Mouse (Mus musculus): ENCODE results near the gene Pwwp2b.

The Pwwp2b gene

DNA sequence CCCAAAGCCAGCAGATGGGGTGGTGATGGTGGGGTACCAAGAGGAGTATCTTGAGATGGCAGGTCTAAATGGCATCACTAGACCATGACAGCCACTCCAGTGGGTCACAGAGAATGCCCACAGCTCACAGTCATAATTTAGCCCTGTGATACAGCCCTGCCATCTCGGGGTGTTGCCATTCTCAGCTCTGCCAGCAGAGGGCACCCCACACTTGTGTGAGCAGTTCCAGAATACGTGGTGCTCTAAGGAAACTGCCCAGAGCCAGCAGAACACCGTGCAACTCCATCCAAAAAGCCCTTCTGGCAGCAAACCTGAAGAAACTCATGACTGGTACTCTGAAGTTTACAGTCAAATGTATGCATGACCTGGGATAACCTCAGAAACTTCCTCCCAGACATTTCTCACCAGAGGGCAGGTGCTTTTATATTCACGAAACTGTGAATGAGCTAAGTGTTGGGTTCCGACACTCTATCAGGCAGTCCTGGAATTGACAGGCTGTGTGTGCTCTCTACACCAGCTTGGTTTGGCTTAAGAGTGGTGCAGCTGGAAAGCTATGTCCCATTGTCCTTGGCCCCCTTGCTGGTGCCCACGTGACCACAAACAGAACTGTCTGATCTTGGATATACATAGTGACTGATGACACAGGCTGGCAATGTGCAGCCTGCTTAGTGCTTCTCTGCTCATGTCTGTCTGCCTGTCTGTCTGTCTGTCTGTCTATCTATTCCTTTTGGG lies 55.2 kb downstream of the Pwwp2b start:
- DNase-seq, result peak; percentile 82

DNA sequence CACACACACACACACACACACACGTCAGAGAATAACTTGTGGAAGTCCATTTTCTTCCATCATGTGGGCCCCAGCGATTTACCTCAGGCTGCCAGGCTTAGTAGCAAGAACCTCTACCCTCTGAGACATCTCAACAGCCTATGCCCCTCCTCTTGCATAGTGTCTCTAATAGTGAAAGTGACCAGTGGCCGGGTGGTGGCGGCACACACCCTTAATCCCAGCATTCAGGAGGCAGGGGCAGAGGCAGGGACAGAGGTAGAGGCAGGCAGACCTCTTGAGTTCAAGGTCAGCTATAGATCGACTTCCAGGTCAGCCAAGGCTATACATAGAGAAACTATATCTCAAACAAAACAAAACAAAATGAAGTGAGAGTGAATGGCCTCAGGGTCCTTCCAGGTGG lies 56.0 kb downstream of the Pwwp2b start:
- DNase-seq, result no peak

DNA sequence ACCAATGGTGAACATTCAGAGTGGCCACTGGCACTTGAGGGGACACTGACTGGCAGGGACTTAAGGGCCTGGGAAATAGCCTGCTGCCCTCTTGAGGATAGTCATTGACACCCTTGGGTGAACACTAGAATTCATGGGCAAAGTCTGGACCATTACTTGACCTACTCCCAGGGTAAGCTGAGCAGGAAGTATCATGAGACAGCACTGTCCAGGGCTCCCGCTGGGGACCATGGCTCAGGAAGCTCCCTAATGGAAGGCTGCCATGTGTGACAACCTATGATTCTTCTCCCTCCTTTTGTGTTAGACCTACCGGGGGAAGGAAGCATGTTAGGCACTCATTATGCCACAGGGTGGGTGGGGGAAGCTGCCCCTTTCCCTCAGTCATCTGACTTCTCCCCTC lies 58.8 kb downstream of the Pwwp2b start:
- no peak for DNase-seq

DNA sequence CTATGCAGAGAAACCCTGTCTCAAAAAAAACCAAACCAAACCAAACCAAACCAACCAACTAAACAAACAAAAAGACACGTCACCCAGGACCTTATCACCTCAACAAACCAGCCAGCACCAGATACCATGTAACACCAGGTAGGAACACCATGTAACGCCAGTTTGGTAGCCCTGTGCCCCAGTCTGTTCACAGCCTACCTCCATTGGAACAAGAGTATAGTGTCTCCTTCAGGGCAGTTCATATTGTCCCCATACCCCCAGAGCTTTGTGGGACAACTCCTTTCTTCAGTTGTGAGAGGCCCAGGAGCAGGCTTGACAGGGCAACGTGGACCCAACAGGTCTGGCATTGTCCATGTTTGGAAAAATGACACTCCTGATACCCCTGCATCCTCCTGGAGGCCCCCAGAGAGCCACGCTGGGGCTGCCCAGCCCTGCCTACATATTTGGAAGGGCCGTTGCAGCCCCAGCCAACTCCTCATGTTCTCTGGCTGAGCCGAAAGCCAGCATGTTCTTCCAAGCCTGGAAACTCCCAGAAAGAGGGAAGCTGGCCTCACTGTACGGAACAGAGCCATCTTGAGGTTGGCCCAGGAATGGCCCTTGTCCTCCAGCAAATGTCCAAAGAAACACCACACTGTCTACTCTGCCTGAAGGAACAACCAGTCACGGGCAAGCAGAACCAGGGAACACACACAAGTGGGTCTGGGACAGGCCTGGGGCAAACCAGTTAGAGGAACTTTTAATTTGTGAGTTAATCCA lies 60.0 kb downstream of the Pwwp2b start:
- DNase-seq, result no peak

DNA sequence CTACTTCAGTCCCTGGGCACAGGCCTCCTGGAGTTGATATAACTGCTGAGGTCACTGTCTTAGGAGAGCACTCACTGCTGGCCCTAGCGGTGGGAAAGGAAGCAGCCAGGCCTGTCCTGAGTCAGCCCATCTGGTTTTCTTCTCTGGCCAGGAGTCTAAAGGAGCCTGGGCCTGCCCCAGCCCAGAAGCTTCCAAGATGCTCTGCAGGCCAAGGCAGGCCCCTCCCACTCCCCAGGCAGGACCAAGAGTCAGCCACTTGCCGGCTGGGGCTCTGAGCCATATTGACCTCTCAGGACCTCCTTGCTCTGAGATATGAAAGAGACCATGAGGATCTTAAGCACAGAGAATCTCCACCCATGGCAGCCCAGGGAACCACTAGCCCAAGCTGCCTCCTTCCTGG lies 60.8 kb downstream of the Pwwp2b start:
- no peak for DNase-seq

DNA sequence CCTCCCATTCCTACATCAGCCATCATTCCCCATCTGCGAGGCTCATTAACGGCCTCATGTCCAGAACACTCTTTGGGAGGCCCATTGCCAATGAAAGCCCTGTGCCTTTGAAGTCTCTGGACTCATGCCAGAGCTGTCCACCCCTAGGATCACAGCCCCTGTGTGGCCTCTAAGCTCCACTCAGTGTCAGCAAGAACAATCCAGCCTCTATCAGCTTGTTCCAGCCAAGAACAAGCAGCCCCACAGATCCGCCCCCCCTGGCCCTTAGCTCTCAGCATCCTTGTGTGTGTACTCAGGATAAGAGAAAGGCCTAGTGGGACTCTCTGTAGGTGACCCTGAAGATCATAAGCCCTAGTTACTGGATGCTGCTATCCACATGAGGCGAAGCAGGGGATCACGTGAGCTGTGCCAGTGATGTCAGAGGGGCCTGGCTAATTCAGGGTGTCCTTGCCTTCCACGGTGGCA lies 62.2 kb downstream of the Pwwp2b start:
- DNase-seq, result no peak

DNA sequence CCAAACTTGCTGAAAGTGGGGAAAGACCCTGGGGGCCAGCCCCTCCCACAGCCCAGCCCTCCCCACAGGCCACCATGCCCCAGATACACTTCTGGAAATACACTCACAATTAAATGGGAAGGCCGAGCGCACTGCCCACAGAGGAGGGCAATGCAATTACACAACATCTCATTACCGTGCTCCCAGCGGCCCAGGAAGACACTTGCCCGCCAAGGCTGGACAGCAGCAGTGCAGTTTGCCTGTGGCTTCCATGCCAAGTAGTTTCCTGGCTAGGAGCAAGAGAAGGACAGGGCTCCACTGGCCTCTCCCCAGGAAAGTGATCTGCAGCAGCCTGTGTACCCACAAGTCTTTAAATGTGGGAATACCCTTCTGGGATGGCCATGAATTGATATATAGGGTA lies 64.4 kb downstream of the Pwwp2b start:
- DNase-seq, result no peak

DNA sequence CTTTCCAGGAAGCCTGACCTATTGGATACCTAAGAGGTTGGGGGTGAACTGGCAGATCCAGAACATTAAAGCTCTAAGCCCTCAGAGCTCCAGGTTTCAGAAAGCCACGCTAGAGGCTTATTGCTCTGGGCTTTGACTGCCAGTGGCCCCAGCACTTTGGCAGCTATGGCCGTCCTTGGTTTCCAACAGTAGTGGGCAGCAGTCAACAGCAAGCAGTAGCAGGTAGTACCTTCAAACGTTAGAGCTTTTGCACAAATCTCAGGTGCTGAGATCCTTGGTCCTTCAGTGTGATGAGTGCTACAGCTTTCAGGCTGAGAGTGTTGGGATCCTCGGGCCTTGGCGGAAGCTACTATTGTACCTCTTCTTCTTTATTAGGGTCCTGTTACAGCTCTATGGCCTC lies 65.1 kb downstream of the Pwwp2b start:
- DNase-seq, result no peak

DNA sequence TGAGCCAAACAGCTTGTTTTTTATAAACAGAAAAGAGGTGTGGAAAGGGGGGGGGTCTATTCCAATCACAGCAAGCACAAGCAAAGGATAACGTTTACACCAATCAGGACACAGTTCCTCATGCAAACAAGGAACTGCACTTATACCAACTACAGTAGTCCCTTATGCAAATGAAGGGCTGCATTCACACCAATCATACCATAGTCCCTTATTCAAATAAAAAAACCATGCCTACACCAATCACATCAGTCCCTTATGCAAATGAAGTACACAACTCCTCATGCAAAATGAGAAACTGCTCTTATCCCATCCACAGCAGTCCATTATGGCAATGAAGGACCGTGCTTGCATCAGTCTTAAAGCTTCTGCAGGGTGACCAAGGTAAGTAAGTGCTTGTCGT lies 66.4 kb downstream of the Pwwp2b start:
- DNase-seq, result no peak

DNA sequence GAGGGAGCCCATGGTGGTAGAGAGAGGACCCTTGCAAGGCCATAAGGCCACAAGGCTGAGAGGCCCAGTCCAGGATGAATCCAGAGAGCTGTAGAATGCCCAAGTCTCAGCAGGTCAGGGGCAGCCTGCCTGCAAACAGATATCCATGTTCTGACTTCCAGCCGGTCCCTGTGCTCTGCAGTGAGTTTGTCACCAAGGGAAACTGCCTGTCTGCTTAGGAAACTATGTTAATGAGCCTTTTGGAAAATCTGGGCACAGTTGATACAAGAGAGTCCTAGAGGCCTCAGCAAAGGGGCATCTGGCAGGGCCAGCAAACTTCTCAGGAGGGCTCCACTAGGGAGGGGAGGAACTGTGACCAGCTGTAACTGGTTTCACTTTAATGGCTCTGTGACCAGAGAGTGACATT lies 70.7 kb downstream of the Pwwp2b start:
- no peak for DNase-seq

Measured in right cerebral cortex, adult 18-20 months (tissue).